Mouse (Mus musculus) mouse embryonic stem cell (cell line): ENCODE results near the gene Npas3.

Source experiments
- in situ Hi-C, 2 experiments: fragments of 300-500 bp; cut with MboI; formaldehyde crosslinking; loops; 1 replicate in 1 of 2; 3 replicates in 1 of 2; pipeline ENCODE4 v1.14.3; 2019 to 2020; ENCODE audit warnings: low sequenced_read_pairs in 2 of 2, low pct_unique_long_range_greater_than_20kb in 1 of 2, mixed read lengths in 1 of 2; ENCODE audit not compliant: unreplicated experiment in 1 of 2

Gene Npas3

GRCm38 (mm10) chr12:53338349-53338948 lies 90.0 kb downstream of the Npas3 start:
- in situ Hi-C loops, result no loop called here

GRCm38 (mm10) chr12:53342741-53343140 lies 94.3 kb downstream of the Npas3 start:
- in situ Hi-C loops, result no loop called here

- in situ Hi-C loops, result no loop called here
These were observed 103.4 kb downstream of the Npas3 start for GRCm38 (mm10) chr12:53351860-53352259.

GRCm38 (mm10) chr12:53365751-53366150 lies 117.3 kb downstream of the Npas3 start:
- in situ Hi-C loops, result no loop called here

- in situ Hi-C loops, result no loop called here
These were observed 136.4 kb downstream of the Npas3 start for GRCm38 (mm10) chr12:53384851-53385250.

- in situ Hi-C loops, result no loop called here
These were observed 157.4 kb downstream of the Npas3 start for GRCm38 (mm10) chr12:53405856-53406255.

GRCm38 (mm10) chr12:53407776-53408175 lies 159.3 kb downstream of the Npas3 start:
- in situ Hi-C loops, result no loop called here

GRCm38 (mm10) chr12:53409711-53410110 lies 161.2 kb downstream of the Npas3 start:
- in situ Hi-C loops, result no loop called here

- in situ Hi-C loops, result no loop called here
These were observed 162.2 kb downstream of the Npas3 start for GRCm38 (mm10) chr12:53410647-53411046.

GRCm38 (mm10) chr12:53416096-53416495 lies 167.6 kb downstream of the Npas3 start:
- in situ Hi-C loops, result no loop called here

GRCm38 (mm10) chr12:53421701-53422100 lies 173.2 kb downstream of the Npas3 start:
- in situ Hi-C loops, result no loop called here

- in situ Hi-C loops, result no loop called here
These were observed 175.2 kb downstream of the Npas3 start for GRCm38 (mm10) chr12:53423631-53424030.

- in situ Hi-C loops, result no loop called here
These were observed 177.5 kb downstream of the Npas3 start for GRCm38 (mm10) chr12:53426006-53426405.

GRCm38 (mm10) chr12:53427153-53427552 lies 178.7 kb downstream of the Npas3 start:
- in situ Hi-C loops, result no loop called here

- in situ Hi-C loops, result no loop called here
These were observed 193.6 kb downstream of the Npas3 start for GRCm38 (mm10) chr12:53442029-53442428.

GRCm38 (mm10) chr12:53447469-53447868 lies 199.0 kb downstream of the Npas3 start:
- in situ Hi-C loops, result no loop called here

- in situ Hi-C loops, result no loop called here
These were observed 199.6 kb downstream of the Npas3 start for GRCm38 (mm10) chr12:53448040-53448439.

GRCm38 (mm10) chr12:53467549-53467948 lies 219.1 kb downstream of the Npas3 start:
- in situ Hi-C loops, result no loop called here

GRCm38 (mm10) chr12:53474486-53474885 lies 226.0 kb downstream of the Npas3 start:
- in situ Hi-C loops, result no loop called here

GRCm38 (mm10) chr12:53484924-53485323 lies 236.4 kb downstream of the Npas3 start:
- in situ Hi-C loops, result no loop called here

- in situ Hi-C loops, result no loop called here
These were observed 247.9 kb downstream of the Npas3 start for GRCm38 (mm10) chr12:53496386-53496785.
